Mouse (Mus musculus) left cerebral cortex, postnatal 14 days (tissue): ENCODE data around the gene Hinfp. TPM values are rescaled to one million over a fixed set of nuclear protein-coding genes. Genes with fewer than 3 reads are reported as not detected.

ENCODE experiments used
- DNase-seq, 2 experiments: peaks; one replicate each; pipeline ENCODE4 v3.0.0; 2021 to 2022; ENCODE audit warnings: low spot score in 2 of 2, mixed read lengths in 1 of 2
- intact Hi-C: fragments of 180-260 bp; cut with DNase I; formaldehyde crosslinking; loops from one replicate; pipeline ENCODE4 v1.15.1; 2025
- total RNA-seq, 2 experiments: library from RNA; stranded (reverse); gene quantifications; 2 replicates each; pipeline ENCODE4 v1.2.3; 2021

Hinfp gene
- total RNA-seq, 2 experiments from 2014 or later = 22.6 to 27.7 TPM

DNA sequence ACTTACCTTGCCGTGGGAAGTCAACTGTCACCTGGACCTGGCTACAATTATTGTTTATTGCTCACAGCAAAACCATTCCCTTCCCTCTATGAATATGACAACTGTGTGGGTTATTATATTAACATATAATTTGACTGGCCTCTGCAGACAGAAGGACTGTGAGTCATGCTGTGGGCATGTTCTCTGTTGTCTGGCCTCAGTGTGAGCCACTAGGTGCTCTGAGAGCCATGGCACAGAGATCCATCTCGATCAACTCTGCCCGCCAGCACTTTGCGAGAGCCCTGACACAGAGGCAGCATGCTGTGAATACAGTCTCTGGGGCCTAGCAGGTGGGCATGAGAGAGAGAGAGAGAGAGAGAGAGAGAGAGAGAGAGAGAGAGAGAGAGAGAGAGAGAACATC is 35.5 kb downstream of the Hinfp start:
- intact Hi-C loops = loop anchor here (2.0 kb wide), 1 partner anchor 31 kb away; no protein-coding TSS in a partner anchor

DNA sequence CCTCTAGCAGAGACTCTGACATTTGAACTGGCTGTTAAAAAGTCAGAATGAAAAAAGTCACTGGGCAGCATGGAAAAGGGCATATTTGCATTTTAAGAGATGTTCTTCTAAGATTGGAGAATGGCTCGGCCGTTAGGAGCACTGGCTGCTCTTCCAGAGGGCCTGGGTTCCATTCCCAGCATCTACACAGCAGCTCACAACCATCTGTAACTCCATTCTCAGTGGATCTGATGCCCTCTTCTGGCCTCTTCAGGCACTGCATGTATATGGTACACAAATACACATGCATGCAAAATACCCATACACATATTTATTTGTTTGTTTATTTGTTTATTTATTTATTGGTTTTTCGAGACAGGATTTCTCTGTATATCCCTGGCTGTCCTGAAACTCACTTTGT is 36.4 kb downstream of the Hinfp start:
- no peak for DNase-seq
- intact Hi-C loops = loop anchor here (2.0 kb wide), 1 partner anchor 30 kb away; no protein-coding TSS in a partner anchor

More for the DNA sequence above, 35.5 kb downstream of the Hinfp start:
- DNase-seq = no peak

DNA sequence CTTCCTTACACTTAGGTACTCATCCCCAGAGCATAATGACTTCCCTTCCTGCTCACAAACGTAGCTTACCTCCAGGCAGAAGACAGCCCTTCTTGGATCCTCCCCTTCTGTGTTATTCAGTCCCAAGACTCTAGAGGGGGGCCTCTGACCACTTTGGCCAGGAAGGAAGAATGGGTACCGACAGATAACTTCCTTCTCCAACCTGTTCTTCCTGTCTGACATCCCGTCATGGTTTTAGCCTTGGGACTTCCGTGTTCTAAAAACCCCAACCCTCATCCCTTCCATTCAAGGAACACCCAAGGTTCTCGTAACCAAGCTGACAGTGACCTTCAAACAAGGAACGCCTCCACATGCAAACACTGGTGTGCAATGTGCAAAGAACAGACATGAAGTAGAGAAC is 37.0 kb downstream of the Hinfp start, which contains the start of gene Nlrx1:
TSS of gene Nlrx1 (minus strand) at position 168 of the 400 bp plus-strand sequence.
- intact Hi-C loops = loop anchor here (2.0 kb wide), 1 partner anchor 30 kb away; no protein-coding TSS in a partner anchor

GRCm38 (mm10) chr9:44268027-44268360 is 37.5 kb downstream of the Hinfp start:
- intact Hi-C loops = loop anchor here (2.0 kb wide), 1 partner anchor 29 kb away; no protein-coding TSS in a partner anchor
- peak; percentile 76 to 80 for DNase-seq

More for the DNA sequence above, 37.0 kb downstream of the Hinfp start, which contains the start of gene Nlrx1:
- no peak for DNase-seq

GRCm38 (mm10) chr9:44267319-44268026 is 38.0 kb downstream of the Hinfp start:
- intact Hi-C loops = loop anchor here (2.0 kb wide), 1 partner anchor 29 kb away; no protein-coding TSS in a partner anchor
- DNase-seq = no peak

GRCm38 (mm10) chr9:44266478-44267226 is 38.8 kb downstream of the Hinfp start:
- intact Hi-C loops = no loop called here
- peak; percentile 38 to 74 for DNase-seq

DNA sequence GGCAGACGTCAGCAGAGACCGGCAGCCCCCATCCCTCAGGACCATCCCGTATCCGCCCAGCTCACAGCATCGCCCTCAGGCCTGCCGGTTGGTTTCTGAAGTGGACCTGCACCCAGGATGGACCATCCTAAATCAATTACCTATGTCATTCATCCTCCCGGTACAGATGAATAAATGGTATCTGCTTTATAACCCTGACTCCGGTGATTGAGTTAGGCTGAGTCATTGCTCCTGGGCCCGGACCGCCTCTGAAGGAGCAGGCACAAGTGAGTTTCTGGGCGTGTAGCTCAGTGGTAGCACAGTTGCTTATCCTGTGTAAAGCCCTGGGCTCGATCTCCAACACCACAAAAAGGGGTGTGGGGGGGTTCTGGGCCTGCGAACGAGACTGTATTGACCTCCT is 44.1 kb downstream of the Hinfp start:
- no peak for DNase-seq
- intact Hi-C loops = no loop called here

DNA sequence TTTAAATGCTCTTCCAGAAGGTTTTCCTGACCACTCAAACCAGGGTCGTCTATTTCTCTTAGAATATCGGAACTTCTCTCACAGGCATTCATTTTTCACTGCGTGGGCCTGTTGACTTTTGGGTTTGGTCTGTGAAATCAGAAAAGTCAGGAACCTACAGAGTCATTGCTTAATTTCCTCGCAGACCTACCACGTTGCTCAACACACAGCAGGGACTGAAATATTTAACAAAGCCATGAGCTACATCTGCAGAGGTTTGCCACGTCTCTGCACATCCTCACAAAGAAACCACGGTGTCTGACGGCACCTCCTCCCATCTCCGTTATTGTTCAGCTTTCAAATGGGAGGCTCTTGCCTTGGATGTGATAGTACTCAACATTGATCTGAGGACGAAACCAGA is 46.5 kb downstream of the Hinfp start:
- intact Hi-C loops = no loop called here
- no peak for DNase-seq

DNA sequence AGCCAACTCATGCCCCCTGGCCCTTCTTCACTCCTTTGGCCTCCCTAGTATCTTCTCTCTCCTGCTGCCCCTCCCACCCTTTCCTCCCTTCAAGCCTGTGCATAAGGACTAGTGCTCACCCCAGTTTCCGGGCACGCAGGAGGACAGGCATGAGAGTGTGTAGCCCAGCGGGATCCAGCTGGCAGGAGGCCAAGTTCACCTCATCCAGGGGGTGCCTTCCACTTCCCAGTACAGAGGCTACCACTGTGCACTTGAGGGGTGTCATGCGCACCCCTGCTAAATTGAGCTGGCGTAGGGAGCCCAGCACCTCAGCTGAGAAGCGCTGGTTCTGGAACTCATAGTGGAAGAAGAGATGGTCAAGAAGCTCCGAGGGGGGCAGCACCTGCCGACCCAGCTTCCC is 49.3 kb downstream of the Hinfp start:
- DNase-seq = no peak
- intact Hi-C loops = no loop called here

DNA sequence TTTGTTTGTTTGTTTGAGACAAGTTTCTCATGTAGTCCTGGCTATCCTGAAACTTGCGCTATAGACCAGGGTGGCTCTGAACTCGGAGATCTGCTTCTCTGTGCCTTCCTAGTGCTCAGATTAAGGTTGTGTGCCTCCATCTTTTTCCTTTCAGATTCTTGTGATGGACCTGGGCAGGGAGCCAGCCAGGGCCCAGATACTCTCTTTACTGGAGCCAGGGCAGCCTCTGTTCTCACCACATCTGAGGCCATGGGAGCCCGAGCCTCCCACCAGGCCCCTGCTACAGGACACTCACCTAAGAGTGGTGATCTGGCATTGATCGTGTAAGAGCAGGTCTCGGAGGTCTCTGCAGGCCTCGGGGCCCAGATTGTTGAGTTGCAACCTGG is 50.3 kb downstream of the Hinfp start:
- intact Hi-C loops = no loop called here

GRCm38 (mm10) chr9:44254508-44255135 is 50.8 kb downstream of the Hinfp start:
- intact Hi-C loops = no loop called here
- DNase-seq = no peak

More for the DNA sequence above, 50.3 kb downstream of the Hinfp start:
- DNase-seq = no peak

- intact Hi-C loops = no loop called here
- no peak for DNase-seq
Measured at GRCm38 (mm10) chr9:44253441-44253840, 52.0 kb downstream of the Hinfp start.

DNA sequence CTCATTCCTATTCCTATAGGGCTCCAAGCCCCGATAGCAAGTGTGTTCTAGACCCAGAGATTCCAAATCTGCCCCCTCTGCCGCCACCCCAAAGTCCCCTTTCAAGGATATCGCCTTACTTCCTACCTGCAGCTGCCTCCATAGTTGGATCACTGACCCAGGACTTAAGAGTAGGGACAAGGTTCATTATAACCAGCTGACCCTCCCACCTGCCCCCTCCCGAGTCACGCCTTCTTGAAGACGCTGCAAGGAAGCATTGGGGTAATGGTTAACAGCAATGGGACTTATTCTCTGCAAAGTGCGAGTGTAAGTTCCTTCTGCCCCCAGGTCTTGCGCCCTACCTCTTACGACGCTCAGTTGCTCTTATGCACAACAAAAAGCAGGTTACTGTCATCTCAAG is 54.2 kb downstream of the Hinfp start, which contains the start of gene Pdzd3:
TSS of gene Pdzd3 (minus strand) at position 158 of the 400 bp plus-strand sequence.
- DNase-seq = no peak

DNA sequence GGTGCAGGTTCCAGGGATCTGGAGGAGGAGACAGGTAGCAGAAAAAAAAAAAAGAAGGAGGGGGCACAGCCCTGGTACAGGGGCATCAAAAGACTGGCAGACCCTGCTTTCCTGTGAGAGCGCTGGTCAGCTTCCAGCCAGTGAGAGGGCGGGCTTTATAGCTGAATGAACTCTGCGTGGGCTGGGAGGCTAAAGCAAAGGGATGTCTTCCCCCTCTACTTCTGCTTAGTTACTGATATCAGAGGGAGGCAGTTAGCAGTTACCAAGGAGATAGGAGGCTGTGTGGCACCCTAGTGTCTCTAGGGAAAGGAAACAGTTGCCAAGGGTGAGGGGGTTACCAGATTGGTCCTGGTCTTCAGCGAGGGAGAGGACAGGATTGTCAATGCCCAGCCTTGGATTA is 55.0 kb downstream of the Hinfp start:
- DNase-seq = no peak
- intact Hi-C loops = no loop called here

More for the DNA sequence above, 54.2 kb downstream of the Hinfp start, which contains the start of gene Pdzd3:
- intact Hi-C loops = no loop called here

- peak; percentile 69 to 70 for DNase-seq
- intact Hi-C loops = no loop called here
Measured at GRCm38 (mm10) chr9:44249181-44250146, 56.0 kb downstream of the Hinfp start.

GRCm38 (mm10) chr9:44247907-44248306 is 57.6 kb downstream of the Hinfp start:
- intact Hi-C loops = no loop called here
- no peak for DNase-seq

GRCm38 (mm10) chr9:44243621-44244020 is 61.9 kb downstream of the Hinfp start:
- intact Hi-C loops = no loop called here
- no peak for DNase-seq
